Mouse (Mus musculus) T-helper 1 cell (primary cell): Measurements from ENCODE around the gene Rab23.

Experiments
- in situ Hi-C: fragments of 300-600 bp; cut with MboI, MseI; formaldehyde crosslinking; loops from one replicate; pipeline ENCODE4 v1.15.1; 2025; ENCODE audit warnings: high pct_unique_total_duplicates

Rab23 gene

DNA sequence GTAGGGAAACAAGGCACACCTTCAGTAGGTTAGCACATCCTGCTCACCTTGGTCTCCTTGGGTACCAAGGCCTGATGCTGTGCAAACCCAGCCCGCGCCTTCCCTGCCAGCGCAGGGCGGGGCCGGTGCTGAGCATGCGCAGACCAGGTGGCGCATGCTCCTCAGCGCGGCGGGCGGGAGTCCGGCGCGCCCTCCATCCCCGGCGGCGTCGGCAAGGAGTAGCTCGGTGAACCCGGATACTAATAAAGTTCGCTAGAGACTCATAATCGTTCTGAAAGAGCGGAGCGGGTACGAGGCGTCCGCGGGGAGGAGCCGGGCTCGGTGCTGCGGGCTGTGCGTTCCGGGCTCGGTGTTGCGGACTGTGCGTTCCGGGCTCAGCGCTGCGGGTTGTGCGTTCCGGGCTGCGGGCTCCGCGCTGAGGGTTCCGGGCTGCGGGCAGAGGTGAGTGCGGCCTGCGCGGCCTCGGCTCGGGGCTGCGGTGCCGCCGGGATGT lies at the start of gene Rab23:
Gene Rab23, plus strand, starts transcription at position 155 of the 493 bp plus-strand sequence.
- in situ Hi-C loops: no loop called here

DNA sequence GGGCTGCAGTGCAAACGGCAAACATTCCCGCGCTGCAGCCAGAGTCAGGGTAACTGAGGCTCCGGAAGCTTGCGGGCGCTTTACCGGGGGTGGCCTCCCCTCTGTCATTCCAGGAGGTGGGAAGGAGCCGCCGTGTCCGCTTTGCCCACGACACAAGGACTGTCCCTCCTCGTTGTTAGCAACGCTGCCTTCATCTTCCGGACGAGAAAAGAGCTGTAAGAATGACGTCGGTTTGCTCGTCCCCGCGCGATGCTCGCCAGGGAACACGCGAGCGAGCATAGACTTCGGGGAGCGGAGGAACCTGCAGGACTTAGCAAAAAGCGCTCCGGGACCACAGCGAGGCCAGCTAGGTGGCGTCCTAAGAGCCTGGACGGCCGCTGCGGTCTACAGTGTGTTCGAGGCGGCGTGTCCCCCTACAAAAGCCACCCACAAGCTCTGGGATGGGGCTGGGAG lies 49.5 kb upstream of the Rab23 start:
- in situ Hi-C loops: no loop called here

DNA sequence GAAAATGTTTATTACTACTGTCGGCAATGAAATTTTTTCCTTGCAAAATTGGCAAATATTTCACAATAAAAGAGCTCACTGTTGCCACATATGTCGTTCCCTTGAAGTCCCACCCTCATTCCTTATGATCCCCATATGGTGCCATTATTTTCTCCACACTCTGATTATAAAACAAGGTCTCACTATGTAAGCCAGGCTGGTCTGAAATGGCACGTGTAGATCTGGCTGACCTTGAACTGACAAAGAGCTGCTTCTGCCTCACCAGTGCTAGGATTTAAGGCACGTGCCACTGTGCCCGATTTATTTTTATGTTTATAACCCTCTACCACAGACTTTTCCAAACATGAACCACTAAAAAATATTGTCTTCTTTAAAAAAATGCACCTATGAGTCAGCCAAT lies 48.2 kb upstream of the Rab23 start:
- in situ Hi-C loops: no loop called here

DNA sequence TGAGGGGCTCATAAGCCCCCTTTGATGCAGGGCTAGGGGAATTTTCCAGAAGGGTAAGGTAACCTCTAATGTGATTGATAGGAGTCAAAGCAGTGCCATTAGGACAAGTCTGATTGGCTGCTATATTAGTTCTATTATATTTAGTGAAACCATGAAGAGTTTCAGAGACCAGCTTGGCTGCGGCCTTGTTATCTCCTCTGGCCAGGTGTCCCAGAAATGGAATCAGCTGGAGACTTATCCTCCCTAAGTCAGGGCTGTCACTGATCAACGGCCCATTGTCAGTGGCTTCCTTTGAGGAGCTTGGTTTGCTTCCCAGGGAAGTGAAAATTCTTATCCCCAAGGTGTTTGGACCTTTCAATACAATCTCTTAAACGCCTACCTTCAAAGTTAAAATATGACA lies 47.6 kb upstream of the Rab23 start:
- in situ Hi-C loops: no loop called here

DNA sequence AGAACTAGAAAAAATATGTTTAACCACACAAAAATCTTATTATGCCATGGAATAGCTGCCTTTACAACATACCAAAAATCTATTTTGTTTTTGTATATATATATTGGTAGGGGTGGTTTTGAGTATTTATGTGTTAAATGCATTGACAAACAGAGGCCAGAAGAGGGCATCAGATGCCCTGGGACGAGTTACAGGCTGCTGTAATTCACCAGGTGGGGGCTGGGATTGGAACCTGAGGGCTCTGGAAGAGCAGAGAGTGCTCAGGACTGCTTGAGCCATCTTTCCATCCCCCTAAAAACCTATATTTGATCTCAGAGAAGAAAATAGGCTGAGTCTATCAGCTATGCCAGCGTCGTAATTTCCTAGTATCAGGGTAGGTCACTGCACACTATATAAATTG lies 47.2 kb upstream of the Rab23 start:
- in situ Hi-C loops: no loop called here

DNA sequence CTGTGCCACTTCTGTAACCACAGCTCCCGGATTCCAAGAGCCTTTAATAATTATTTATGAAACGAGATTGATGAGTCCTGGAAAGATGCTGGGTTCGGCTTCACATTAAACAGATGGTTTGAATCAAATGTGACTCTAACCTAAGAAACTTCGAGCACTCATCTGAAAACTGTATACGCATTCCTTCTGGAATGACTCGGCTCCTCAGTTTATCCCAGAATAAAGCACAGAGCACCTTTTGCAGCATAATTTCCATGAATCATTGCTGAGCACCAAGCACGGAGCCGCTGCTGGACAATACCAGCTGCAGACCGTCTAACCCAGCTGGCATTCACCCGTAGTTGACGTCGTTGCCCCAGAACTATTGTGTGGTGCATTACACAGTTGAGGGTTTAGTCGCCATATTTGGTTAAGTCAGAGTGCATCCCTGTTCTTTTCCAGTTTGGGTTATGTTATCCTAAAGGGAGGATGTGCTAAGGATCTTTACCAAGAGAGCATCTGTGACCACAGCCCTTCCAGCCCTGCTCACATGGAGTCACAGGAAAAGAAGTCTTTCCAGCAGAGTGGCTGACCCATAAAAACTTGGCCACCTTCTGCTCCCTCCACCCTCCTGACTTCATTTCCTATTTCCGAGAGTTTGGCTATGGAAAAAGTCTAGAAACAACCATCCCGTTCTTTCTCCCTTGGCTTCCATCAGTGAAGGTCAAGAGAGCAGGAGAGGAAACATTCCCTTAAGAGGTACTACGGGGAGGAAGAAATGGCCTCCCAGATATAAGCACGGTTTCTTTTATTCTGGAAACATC lies 46.3 kb upstream of the Rab23 start:
- in situ Hi-C loops: no loop called here

DNA sequence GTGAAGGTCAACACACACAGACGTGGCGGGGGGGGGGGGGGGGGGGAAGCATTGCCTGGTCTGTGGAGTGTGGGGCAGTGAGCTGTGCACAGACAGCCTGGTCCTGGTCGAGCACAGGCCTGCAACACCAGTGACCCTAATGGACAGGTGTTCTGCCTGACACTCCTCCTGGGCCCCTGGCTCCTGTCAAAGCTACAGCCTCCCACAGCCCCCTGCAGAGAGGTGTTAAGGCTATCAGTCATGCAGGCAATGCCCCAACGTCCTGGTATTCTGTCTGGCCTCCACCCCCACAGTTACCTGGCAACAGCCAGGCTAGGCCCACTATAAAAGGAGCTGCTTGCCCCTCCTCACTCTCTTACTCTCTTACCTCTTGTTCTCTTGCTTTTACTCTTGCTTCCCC lies 39.3 kb upstream of the Rab23 start:
- in situ Hi-C loops: no loop called here

DNA sequence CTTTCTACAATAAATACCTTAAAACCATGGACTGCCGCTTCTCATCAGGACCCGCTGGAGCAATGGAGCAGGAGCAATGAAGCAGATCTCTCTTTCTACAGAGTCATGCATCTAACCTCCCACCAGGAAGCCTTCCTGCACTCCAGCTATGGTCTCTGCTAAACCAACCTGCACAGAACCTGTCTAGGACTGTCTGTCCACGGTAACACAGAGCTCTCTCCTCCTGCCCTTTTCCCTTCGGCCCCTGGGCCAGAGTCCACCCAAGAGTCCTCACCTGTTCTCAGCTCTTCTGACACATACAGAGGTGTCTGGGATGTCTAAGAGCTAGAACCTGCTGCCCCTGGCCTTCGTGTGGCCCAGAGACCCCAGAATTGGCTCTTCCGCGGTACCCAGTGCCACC lies 38.8 kb upstream of the Rab23 start:
- in situ Hi-C loops: no loop called here

DNA sequence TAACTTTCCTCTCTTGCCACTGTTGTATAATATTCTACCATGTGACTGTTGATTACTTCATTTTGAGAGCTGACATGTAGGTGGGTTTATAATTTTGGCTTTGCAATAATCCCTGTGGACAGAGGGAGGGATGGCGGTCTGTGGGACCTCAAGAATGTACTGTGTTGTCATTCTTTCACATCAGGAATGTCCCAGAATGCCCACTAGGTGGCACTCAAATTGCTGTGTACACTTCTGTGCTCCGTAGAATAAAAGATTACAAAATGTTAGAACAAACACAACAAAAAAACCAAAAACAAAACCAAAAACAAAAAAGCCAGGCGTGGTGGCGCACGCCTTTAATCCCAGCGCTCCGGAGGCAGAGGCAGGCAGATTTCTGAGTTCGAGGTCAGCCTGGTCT lies 35.2 kb upstream of the Rab23 start:
- in situ Hi-C loops: no loop called here

DNA sequence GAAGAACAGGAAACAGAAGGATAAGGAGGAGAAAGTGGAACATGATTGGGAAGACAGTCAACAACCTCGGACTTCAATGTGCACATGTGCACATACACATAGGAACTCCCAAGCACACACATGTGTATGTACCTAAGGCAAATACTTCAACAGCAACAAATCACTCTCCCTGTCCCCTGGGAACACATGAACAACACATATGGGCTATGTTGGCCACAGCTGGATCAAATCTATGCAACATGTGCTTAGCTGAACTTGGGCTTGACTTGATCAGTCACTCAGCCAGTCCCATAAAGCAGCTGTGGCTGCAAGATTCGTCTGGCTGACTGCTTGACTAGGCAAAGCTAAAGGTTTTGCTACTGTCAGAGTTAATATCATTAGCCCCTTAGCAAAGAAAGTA lies 30.9 kb upstream of the Rab23 start:
- in situ Hi-C loops: loop anchor here (5.0 kb wide), 1 partner anchor 43 kb away; no protein-coding TSS in a partner anchor

DNA sequence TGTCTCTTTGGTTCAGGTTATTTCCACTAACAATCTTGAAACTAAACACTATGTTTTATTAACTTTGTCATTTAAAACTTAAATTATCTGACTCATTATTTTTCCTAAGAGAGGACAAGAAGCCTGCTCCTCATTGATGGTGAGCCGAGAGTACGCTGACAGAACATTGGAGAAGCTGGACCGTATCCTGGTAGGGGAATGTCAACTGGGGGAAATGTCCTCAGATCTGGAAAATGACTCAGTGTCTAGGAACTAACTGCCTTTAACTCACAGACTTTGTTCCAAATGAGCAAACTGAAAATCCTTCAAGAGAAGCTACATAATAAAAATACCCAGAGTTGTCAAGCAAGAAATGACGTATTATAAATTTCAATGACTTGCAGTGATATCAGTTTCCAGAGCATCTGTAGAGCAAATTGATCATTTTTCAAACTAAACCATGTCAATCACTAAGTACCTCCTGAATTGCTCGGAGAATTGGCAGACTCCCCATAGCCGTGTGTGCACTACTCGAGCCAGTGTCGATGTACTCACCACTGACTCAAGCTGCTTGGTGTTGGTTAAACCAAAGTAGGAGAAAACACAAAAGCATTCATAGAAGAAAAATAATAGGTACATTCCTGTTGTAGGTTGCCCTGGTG lies 30.1 kb upstream of the Rab23 start:
- in situ Hi-C loops: loop anchor here (5.0 kb wide), 1 partner anchor 43 kb away; no protein-coding TSS in a partner anchor

DNA sequence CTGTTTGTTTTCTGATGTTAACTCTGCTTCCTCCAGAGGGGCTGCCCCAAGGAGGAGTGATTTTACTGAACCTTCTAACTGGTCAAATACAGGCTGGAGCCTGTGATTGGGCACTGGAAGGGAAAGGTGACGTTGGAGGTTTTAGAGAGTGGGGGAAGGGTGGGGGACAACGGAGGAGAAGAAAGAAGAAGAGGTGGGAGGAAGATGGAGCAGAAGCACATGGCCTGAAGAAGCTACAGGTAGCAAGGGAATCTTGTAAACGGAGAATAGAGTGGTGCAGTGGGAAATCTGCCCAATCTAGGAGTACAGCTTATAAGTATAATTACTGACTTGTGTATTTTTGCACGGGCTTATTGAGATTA lies 29.6 kb upstream of the Rab23 start:
- in situ Hi-C loops: no loop called here

DNA sequence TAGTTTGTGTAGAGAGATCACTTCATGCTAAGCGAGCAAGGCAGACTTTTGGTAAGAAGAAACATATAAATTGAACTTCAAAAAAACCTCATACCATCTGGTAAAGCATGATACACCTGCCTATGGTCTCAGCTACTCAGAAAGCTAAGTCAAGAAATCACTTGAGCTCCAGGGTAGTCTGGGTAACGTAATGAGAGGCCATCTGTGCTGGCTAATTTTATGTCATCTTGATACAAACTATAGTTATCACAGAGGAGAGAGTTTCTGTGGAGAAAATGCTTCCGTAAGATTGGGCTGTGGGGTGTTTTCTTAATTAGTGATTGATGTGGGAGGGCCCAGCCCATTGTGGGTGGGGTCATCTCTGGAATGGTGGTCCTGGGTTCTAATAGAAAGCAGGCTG lies 25.8 kb upstream of the Rab23 start:
- in situ Hi-C loops: no loop called here

DNA sequence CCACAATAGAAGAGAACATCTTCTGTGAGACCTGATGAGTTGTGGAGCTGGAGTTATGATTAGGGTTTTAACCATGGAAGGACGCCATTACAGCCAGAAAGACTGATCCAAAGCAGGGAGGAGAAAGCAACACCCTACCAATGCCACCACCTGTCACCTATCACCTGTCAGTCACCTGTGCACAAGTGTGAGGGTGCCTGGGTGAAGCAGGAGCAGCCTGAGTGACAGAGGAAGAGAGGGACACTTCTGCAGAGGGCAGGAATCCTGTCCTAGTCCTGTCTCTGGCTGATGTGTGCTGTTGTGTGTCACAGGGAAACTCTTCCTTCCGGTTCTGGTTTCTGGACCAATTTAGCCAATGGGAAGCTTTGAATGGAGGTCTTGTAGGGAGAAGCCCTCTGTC lies 23.7 kb upstream of the Rab23 start:
- in situ Hi-C loops: no loop called here

DNA sequence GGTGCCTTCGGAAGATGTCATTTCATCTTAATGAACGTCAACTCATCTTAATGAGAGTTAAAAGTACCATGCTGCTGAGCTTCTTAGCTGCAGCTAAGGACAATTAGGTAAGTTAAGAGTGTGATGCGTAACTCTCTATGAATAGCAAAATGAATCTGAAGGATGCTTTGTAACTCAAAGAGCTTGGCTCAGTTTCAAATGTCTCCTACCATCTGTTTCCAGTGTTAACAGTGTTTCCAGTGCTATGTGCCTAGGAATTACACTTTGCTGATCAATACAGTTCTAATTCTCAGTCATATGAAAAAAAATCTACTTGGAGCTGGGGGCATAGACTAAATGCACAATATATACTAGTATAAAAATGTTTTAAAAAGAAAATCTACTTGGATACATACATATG lies 18.4 kb upstream of the Rab23 start:
- in situ Hi-C loops: no loop called here

DNA sequence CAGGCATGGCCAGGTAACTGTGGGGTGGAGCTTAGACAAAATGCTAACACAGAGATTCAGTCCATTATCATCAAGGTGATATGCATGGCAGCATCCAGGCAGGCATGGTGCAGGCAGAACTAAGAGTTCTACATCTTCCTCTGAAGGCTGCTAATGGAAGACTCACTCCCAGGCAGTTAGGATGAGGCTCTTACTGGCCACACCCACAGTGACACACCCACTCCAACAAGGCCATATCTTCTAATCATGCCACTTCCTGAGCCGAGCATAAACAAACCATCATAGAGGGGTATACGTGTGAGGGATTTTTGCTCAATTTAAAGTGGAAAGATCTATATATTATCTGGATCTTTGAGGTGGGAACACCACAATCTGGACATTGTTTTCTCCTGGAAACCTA lies 10.1 kb upstream of the Rab23 start:
- in situ Hi-C loops: no loop called here

DNA sequence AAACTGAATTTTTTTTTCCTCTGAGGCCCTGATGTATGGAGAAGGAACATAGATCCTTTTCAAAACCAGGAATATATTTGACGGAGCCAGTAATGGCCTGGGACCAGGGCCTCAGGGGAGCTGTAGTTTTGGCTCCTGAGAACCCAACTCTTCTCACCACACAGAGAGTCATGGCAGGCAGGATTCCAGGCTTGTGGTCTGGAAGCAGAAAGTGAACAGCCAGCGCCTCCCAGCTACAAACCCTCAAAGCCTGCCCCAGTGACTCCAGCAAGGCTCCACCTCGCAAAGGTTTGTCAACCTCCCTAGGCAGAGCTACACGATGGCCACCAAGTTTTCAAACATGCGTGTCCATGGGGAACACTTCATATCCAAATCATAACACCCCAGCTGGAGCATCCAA lies 7.7 kb upstream of the Rab23 start:
- in situ Hi-C loops: no loop called here

DNA sequence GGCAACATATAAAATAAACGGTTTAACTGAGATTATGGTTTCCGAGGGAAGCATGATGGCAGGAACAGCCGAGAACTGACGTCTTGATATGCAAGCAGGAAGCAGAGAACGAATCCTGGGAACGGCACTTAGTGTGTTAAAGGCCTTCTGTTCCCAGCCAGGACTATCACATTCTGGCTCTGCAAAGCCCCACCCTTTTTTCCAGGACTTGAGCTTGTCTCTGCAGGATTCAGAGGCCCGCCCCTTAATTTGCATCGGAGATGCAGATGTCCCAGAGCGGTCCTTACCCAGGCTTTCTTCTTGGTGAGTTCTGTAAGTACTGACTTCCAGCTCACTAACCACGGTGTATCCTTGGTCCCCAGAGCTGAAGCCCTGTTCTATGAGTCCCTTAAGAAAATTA lies 4.9 kb upstream of the Rab23 start:
- in situ Hi-C loops: no loop called here

DNA sequence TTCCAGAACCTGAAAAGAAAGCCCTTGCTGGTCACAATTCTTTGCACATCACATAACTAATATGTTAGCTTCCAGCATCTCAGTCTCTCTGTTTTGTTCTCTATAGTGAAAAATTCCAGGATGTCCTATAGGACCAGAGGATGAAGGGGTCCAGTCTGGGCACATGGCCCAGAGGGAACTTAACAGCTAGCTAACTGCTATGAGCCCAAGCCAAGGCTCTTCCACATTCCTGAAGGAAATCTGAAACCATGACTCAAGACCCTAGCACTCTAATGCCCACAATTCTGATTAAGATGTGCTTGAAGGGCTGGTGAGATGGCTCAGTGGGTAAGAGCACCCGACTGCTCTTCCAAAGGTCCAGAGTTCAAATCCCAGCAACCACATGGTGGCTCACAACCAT lies 2.1 kb upstream of the Rab23 start:
- in situ Hi-C loops: no loop called here

DNA sequence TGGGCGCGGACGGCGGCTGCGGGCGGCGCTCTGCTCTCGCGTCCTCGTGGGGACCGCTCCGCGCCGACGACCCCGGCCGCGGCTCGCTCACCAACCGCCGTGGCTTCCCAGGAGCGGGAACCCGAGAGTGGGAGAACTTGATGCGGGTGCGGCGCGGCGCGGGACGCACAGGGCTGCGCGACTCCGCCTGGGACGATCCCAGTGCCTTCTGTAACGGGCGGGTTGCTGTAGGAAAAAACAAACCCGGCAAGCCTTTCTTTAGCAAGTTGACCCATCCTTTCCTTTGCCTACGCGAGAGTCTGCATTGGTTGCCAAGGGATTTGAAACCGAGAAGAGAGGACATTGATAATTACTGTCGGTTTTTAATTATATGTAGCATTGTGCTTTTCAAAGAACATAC lies 544 bp downstream of the Rab23 start:
- in situ Hi-C loops: no loop called here

DNA sequence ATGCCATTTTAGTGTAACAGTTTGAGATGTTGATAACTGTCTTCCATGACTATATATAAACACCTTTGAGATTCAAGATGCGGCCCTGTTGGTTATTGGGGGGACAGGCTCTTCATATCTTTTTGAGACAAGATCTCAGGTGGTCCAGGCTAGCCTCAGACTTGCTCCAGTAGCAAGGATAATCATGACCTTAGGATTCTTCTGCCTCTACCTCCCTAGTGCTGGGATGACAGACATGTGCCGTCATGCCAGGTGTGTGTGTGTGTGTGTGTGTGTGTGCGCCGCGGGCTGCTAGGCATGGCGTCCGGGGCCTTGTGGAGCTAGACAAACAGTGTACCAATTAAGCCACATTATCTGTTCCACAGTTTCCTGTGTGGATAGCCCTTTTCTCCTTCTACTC lies 1.3 kb downstream of the Rab23 start:
- in situ Hi-C loops: no loop called here

DNA sequence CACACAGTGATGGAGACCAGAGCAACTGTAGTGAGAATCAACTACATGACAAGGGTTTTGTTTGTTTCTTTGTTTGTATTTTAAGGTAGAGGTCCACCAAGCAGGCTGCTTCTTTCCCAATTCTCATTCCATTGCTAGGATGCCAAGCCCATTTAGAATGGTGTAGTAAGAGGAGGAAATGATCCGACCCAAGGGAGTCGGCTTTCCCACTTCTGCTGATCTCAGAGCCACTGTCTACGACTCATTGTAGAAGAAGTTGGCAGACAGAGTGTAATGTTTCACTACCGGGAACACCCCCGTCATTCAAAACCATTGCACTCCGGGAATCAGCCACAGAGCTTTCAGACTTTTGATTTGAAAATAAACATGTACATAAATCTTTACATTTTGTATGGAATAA lies 4.8 kb downstream of the Rab23 start:
- in situ Hi-C loops: no loop called here

DNA sequence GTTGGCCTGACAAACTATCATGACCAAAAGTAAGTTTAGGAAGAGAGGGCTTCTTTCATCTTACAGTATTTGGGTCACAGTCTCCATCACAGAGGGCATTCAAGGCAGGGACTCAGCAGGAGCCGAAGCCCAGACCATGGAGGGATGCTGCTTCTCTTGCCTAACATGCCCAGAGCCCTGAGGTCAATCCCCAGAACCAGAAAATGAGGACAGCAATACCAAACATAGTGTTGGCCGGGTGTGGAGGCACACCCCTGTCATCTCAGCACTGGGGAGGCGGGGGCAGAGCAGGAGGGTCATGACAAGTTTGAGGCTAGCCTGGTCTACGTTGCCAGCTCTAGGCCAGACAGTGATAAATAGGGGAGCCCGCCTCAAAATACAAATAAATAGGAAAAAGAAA lies 5.4 kb downstream of the Rab23 start:
- in situ Hi-C loops: no loop called here
